Mouse (Mus musculus): ENCODE measurements around the gene Mgll.
A peak's percentile ranks its signal among the peaks of the same experiment; 100 is the strongest.

Gene Mgll

DNA sequence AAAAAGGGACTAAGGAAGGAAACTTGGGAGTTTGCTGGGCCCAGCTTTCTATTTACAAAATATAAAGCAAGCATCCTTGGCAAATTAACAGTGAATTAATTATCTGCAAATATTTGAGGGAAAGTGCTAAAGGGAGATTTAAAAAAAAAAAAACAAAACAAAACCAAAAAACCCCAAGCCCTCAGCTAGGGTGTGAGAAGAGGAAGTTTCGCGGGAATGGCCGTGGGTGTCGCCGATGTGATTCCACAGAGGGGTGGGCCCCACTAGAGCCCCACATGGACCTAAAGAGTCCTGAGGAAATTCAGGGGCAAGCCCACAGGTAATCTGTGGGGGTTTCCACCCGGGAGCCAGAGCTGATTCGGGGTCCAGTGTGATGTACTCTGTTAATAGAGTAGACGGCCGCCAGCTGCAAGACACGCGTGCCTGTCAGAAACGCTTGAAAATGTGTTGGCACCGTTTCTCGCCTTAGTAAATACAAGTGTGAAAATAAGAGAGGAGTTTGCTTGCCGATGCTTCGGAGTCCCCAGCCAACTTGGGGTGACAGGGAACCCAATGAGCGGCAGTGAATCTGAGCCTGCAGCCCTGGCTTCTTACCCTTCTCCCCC, 46.2 kb downstream of the Mgll start:
- no peak for DNase-seq (ENCODE audit: low read depth, low spot score)

DNA sequence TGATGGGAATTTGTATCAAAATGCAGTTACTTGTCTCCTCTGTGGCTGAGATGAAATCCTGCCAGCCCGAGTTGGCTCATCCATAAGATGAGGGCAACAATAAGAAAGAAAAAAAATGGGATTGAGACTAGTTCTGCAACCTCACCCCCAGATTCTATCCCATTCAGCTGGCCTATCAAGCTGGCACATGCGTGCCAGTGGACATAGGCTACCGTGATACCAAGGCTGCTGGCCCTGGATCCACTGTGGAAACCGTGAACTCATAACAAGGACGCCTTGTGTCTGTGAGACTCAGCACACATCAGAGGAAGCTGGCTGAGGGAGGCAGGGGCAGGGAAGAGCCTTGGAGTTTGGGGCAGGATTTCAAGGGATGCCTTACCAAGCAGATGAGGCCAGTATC, 46.8 kb downstream of the Mgll start:
- no peak for DNase-seq (ENCODE audit: low read depth, low spot score)

DNA sequence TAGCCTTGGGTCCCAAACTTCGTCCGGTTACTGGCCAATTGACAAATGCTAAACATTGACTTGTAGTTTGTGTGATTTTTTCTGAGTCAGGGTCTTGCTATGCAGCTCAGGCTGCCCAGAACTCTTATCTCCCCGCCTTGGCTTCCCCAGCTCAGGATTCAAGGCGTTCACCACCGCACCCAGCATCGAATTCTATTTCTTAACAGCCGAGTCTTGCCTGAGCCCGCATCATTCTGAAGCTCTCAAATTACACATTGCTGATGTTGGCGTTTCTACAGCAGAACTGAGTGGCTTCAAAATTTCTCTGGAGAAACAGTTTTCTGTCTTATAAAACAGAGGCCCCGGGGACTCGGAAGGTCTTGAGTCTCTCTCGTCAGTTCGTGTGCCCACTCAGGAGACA, 47.8 kb downstream of the Mgll start:
- DNase-seq (ENCODE audit: low read depth, low spot score) = no peak

DNA sequence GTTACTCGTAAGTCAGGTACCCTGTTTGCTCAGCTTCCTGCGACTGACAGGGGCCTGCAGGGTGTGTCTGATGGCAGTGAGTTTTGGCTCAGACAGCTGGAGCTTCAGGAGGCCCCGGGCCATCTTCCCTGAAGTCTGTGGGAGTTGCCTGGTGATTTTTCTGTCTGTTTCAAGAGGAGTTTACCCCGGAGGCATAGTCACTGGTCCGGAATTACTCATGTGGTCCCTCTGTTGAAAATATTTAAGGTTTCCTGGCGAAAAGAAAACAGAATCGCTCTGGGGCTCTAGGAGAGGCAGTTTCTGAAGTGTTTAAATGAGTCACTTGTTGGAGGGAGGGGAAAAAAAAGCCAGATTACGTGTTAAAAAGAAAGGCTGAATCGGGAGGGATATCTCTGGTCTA, 49.8 kb downstream of the Mgll start:
- no peak for DNase-seq (ENCODE audit: low read depth, low spot score)

DNA sequence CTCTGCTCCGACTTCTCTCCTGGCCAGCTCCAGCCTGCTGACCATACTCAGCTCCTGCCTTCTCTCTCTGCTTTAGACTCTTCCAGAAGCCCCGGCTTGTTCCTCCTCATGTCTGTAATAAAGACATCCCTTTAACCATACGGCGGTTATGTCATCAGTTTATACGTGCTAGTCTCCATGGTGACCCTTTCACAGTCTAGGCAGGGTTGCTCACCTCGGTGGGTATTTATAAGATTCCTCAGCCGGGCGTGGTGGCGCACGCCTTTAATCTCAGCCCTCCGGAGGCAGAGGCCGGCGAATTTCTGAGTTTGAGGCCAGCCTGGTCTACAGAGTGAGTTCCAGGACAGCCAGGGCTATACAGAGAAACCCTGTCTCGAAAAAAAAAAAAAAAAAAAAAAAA, 51.1 kb downstream of the Mgll start:
- DNase-seq (ENCODE audit: low read depth, low spot score) = no peak

DNA sequence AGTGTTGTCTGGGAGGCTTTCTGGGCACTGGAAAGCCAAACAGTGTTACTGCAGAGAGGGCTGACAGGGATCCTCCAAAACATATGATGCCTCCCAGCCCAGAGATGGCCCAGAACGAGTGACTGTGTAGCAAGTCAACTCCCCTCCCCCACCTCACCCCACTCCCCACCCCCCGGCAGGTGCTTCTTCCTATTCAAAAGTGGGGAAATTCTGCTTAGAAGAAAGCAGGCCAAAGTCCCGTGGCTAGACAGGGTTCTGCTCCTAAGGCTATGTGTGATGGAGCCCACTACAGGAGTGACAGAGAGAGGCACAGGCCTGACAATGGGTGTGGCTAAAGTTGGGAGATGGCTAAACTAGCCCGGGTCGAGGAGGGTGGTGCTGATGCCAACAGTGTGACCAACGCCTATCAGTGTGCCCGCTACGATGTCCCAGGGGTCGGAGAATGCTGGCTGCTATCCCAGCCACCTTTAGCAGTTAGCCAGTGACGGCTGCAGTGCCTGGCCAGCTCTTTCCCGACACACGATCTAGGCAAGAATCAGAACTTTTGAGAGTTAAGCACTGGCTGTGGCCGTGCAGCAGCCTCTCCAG, 52.2 kb downstream of the Mgll start:
- no peak for DNase-seq (ENCODE audit: low read depth, low spot score)

DNA sequence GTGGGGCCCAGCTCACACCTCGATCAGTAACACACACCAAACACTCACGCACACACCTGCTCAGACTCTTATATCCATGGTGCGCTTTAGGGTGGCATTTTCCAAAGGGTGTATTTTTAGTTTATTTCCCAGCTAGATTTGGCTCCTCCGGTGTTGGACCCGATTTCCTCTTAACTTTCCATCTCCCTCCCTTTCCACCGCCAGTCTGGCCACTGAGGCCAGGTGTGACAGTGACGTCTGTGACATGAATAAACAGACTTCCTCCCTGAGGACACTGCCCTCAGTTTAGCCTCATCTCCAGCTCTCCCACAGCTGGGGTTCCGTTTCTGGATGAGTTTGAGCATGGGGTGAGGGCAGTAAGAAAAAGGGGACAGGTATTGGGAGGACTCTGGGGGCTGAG, 52.8 kb downstream of the Mgll start:
- no peak for DNase-seq (ENCODE audit: low read depth, low spot score)

DNA sequence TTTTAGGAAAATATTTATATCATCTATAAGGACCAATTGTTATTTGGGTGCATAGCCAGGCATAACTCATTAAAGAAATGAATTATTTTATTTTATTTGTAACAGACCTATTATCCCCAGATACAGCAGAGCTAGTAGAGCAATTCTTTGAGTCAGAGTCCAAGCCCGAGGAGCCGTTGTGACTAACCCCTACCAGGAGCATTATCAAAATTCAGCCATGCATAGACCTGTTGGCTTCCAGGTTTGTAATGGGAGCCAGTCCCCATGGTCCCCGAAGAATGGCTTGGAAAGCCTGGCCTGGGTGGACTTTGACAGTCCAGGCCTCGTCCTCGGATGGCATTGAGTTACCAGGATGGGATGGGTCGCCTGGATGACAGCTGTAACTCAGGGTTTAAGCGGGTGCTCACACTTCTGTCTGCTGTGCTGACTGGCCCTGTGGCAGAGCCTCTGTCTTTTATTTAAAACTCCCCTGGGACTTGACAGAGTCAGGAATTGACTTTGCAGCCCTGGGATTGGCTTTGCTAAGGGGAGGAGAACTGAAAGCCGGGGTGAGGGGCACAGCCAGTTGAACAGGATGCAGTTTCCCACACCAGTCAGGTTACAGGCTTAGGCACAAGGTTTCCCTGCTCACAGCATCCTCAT, 54.0 kb downstream of the Mgll start:
- DNase-seq (ENCODE audit: low read depth, low spot score) = no peak

DNA sequence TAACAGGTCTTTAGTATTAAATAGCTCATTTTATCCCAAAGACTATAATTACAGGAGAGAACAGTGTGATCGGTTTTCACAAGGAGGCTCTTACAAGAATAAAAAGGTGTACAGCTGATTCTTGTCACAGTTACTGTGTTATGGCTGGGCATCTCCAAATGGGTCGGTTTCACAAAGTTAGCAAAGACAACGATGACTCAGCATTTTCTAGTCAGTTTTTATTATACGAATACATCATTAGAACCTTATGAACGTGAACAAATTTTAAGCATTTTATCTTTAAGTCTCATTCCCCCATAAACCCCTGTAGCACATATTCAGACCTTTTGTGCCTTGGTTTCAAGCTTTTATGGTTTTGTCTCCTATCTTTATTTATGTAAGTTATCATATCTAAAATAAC, 55.5 kb downstream of the Mgll start:
- DNase-seq (ENCODE audit: low read depth, low spot score) = no peak

DNA sequence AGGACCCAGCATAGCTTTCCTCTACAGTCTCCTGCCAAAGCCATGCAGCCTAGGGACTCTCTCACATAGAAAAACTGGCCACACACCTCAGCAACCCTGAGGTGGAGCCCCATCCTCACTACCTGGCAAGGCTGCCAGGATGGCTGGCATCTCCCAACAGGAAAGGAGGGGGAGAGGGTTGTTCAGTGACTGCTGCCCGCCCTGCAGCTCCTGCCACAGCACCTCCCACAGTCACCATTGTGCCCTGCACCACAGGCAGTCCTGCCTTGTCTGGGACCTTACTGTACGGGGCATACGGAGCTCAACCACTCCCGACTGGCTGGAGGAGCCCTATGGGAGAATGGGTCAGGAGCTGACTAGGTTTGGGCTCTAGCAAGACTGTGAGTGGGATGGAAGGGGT, 57.7 kb downstream of the Mgll start:
- DNase-seq (ENCODE audit: low read depth, low spot score) = no peak

DNA sequence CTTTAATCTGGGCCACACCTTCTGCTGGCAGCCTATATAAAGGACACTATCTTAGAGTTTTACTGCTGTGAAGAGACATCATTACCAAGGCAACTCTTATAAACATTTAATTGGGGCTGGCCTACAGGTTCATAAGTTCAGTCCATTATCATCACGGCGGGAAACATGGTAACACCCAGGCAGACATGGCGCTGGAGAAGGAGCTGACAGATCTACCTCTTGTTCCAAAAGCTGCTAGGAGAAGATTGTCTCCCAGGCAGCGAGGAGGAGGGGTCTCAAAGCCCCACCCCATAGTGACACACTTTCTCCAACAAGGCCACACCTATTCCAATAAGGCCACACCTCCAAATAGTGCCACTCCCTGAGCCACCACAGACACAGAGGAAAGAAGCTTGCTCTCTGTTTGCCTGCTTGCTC, 58.8 kb downstream of the Mgll start:
- DNase-seq (ENCODE audit: low read depth, low spot score) = peak; percentile 8

DNA sequence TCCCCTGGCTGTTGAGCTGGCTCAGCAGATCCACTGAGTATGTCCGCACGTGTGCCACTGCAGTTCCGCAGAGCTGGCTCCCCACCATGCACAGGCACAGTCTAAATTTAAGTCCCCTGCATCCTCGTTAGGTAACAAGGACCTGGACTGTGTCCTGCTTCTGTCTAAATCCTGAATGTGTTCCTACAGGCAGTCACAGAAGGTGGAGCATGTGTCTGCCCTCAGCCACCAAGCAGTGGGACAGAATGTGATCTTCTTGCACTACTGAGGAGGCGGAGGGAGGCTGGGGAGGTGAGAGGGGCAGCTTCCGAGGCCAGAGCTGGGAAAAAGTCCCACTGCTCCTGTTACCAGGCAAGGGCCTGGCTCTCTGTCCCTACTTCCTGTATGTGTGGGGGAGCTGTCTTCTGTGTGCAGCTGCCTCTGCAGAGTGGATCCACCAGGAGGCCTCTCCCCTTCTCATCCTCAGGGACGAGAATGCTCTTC, 60.5 kb downstream of the Mgll start:
- DNase-seq (ENCODE audit: low read depth, low spot score) = no peak

DNA sequence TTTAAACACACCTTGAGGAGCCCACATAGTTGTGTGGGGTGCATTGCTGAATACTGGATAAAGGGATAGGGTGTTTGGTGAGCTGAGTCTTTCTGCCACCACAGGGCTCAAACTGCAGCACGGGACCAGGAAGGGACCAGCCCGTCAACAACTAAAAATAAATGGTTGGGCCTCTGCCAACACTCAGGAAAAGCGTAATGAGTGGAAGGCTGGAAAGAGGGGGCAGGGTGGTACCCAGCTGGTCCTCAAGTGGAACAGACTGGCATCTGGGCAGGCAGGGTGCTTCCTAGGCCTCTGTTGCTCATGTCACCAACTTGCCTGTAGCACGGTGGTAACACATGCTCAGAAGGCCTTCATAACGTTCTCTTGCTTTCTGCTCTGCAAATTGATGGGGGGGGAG, 61.1 kb downstream of the Mgll start:
- no peak for DNase-seq (ENCODE audit: low read depth, low spot score)

DNA sequence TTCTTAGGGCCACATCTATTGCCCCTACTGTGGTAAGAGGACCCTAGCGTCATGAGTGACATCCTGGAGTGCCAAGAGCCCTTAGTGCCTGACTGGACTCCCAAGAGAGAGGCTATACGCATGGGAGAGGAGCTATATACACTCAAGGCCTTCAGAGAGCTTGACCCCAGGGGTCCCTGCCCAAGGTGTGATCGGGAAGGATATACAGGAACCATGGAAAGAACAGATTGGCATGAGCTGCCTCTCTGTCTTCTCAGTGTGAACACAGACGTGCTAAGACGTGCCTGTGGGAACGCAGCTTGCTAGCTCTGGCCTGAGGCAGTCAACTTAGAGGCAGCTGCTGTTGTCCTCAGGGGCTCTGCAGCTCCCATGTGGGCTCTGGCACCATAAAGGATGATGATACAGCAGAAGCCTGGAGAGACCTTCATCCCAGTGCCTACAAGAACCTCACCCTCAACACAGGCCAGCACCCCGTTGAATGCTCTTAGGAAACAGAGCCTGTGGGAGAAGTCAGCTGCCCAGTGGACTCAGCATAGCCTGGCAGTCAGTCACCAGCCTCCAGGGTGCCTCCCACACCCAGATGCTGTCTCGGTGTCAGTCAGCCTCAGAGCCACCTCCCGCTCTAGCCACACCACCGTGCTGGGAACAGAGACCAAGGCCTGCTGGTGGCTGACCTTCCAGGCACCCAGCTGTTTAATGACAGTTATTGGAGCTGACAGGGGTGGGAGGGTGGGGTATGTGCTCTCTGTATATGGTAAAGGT, 61.8 kb downstream of the Mgll start:
- DNase-seq (ENCODE audit: low read depth, low spot score) = no peak

DNA sequence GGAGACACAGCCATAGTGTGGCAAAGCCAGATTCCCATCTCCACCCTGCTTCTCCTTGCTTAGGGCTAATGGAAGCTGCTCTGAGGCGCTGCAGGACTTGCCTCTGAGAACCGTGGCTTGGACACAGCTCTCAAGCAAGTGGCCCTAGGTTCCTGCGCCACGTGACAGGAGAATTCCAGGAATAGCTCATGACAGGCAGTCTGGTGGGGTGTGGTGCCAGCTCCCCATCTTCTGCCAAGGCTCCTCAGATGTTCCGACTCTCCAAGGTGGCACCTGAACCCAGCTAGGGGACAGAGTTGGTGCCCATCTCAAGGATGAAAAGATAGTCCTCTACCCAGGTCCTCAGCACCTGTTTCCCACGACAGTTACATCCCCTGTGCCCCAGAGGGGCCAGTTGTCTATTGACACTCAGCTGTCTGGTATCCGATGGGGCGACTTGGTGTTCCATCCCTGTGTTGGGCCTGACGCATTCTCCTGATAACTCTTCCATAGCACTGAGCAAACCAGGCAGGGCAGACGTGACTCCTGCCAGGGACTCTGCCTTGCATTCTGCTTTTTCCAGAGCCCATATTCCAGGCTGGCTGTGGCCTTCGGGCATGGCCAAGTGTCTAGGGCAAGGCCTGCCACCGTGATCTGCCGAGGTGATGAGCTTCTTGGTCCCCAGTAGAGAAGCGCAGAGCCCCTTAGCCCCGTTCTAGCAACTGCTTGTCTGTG, 62.7 kb downstream of the Mgll start:
- no peak for DNase-seq (ENCODE audit: low read depth, low spot score)

DNA sequence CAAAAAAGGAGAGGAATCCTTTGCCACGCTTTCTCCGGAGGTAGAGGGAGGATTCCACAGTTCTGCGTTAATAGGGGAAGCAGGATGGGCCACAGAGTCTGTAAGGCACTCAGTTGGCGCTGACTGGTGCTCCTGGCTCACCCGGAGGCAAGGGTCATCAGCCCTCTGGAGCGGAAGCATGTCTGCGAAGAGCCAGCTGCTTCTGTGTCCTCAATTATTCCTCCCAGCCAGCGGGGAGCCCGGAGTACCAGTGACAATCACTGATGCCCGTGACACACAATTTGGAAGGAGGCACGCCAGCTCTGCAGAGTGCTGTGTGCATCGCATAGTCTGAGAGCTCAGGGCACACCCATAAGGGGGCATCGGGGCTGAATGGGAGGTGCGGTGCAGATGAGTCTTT, 63.3 kb downstream of the Mgll start:
- no peak for DNase-seq (ENCODE audit: low read depth, low spot score)

DNA sequence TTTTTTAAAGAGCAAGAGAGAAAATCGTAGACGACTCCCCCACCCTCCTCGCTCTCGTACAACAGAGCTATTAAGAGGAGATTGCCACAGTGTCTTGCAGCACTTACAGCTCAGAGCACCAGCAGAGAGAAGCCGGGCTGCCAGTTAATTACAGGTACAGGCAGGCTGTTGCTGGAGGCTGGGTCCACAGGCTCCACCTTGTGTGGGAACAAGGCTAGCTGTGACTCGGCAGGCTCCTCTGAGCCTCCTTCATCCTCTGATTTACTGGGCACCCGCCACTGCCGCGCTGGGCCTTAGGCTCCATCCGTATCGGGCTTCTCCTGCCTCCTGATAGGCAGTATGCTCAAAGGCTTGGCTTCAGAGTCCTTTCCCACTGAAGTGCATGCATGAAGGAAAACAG, 64.0 kb downstream of the Mgll start:
- DNase-seq (ENCODE audit: low read depth, low spot score) = no peak

DNA sequence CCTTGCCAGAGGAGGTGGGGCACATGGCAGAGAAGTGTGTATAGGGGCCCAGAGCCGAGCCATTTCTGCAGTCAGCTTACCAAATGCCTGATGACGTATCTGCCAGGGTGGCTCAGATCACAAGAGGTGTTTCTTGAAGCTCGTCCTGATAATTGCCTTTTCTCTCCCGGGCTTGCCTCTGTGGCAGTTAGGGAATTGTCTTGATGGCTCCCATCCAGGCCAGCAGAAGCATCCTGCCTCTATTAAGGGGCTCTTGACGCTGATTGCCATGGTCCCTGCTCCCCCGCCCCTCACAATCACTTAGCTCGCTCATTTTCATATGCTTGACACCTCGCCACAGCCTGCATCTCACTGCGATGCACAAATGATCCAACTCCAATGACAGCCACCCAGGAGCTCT, 67.1 kb downstream of the Mgll start:
- no peak for DNase-seq (ENCODE audit: low read depth, low spot score)

DNA sequence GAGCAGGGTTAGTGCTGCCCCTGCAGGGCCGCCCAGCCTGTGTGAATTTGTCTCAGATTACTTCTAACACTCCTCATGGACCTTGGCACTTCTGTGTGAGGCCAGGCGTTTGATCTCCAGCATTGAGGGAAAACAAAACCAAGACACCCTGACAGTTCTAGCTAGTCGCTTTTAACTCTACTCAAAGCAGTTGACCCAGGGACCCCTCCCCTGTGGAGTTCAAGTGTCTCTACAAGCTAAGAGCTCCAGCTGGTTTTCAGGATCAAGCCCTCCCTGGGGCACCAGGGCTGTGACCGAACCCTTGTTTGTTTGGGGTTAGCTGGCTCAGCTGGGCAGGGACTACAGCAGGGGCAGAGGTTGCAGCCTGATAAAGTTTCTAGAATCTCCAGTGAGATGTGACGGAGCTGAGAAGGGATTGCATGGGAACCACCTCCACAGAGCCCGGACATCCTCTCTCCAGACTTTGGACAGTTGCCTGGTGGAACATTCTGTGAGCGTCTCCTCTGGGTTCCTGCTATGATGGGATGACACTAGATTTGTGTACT, 68.0 kb downstream of the Mgll start:
- DNase-seq (ENCODE audit: low read depth, low spot score) = no peak

DNA sequence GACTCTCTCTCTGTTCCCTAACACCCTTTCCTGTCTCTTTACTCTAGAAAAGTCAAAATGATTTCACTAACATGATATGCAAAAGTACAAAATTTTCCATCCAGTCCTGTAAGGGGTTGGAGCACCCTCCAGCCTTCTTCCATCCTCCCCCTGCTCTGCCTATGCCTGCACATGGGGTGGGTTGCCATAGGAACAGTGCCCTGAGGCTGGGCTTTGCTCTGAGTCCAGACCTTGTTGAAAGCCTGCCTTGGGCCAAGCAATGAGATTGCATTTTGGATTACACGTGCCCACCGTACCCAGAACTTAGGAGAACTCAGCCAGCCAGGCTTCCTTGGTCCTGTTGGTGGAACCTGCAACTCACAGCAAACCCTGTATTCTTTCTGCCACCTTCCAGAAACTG, 69.0 kb downstream of the Mgll start:
- DNase-seq (ENCODE audit: low read depth, low spot score) = no peak

DNA sequence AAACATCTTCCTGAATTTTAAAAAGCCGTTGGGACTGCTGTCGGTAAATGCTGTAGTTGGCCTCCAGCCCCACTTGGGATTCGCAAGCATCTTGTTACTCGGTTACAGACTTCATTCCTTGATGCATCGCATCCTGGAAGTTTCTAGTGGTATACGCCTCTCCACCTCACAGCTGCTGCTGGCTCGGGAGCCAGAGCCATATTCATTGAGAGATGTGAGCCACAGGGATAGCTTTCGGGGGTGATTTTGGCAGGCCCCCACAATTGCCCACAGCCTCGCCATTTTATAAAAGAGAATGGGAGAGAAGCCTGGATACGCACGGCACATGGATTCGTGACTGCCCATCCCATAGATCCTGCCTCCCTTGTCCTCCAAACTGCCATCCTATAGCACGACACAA, 69.7 kb downstream of the Mgll start:
- no peak for DNase-seq (ENCODE audit: low read depth, low spot score)

DNA sequence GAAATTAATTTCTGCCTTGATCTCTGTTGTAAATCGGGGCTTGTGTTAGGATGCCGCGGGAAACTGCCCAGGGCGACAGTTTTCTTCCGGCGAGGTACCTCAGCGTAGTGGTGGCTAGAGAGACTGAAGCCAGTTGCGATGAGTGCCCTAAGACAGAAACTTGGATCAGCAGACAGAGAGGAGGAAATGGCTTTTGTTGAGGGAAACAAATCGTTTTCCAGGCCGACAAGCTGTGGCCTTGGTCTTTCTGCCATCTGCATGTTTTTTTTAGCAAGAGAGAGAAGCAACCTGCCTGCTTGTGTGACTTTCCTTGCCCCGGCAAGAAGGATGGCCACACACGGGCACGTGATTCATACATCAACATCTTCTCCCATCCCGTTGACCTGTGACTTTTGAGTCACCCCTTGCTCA, 70.4 kb downstream of the Mgll start:
- no peak for DNase-seq (ENCODE audit: low read depth, low spot score)

Measured in embryo, embryonic 11.5 days (tissue).